Mouse (Mus musculus): Measurements from ENCODE around the gene Nell2. TPM values are rescaled to one million over a fixed set of nuclear protein-coding genes. Genes with fewer than 3 reads are reported as not detected.
"Not testable (repeated sequence)": the region's sequence is repeated elsewhere in the genome, so short reads cannot be mapped to it uniquely, and the experiment has no call there.

Gene Nell2
- polyA plus RNA-seq, 1 experiment = 0.62 TPM

- H3K79me3 ChIP-seq (ENCODE audit: low read depth) = no peaks in the 10 kb centered on the region
- no peaks in the 10 kb centered on the region for H3K79me2 ChIP-seq (ENCODE audit: control insufficient read depth, insufficient read depth)
- H3K27me3 ChIP-seq (ENCODE audit: control insufficient read depth, insufficient read depth, insufficient read length) = no peaks in the 10 kb centered on the region
- no peak overlapping the region for H3K4me3 ChIP-seq (ENCODE audit: insufficient read depth, poor library complexity, severe bottlenecking)
- H3ac ChIP-seq (ENCODE audit: control insufficient read depth, insufficient read length, low read depth) = no peak overlapping the region
- no peaks in the 10 kb centered on the region for H3K36me3 ChIP-seq (ENCODE audit: control insufficient read depth, insufficient read depth)
- TF ChIP-seq CTCF (IDR thresholded peaks at IDR 0.05; ENCODE audit: control insufficient read depth, insufficient read depth, insufficient read length) = no peak
- no peak for TF ChIP-seq MYOG (IDR thresholded peaks at IDR 0.05; ENCODE audit: control insufficient read depth, extremely low read depth, insufficient read length)
- no peak for TF ChIP-seq MYOD1 (IDR thresholded peaks at IDR 0.05; ENCODE audit: control insufficient read depth, insufficient read length, low read depth)
- TF ChIP-seq USF1 (IDR thresholded peaks at IDR 0.05; ENCODE audit: low read depth) = no peak
- no peak for TF ChIP-seq MAX (IDR thresholded peaks at IDR 0.05)
- no peak for TF ChIP-seq CEBPB (IDR thresholded peaks at IDR 0.05; ENCODE audit: low read depth)
- TF ChIP-seq FOSL1 (IDR thresholded peaks at IDR 0.05; ENCODE audit: insufficient read depth, low read length, poor library complexity, severe bottlenecking) = no peak
These were observed 284.5 kb downstream of the Nell2 start for GRCm38 (mm10) chr15:95243876-95244275.

GRCm38 (mm10) chr15:95241161-95241560, 287.2 kb downstream of the Nell2 start:
- Histone ChIP-seq H3K79me3 (ENCODE audit: low read depth) (no peaks in the 10 kb centered on the region), H3ac (ENCODE audit: control insufficient read depth, insufficient read length, low read depth) (no peak overlapping the region), H3K4me3 (ENCODE audit: insufficient read depth, poor library complexity, severe bottlenecking) (no peak overlapping the region), H3K36me3 (ENCODE audit: control insufficient read depth, insufficient read depth) (no peaks in the 10 kb centered on the region), H3K27me3 (ENCODE audit: control insufficient read depth, insufficient read depth, insufficient read length) (no peaks in the 10 kb centered on the region), H3K79me2 (ENCODE audit: control insufficient read depth, insufficient read depth) (no peaks in the 10 kb centered on the region)
- TF ChIP-seq MYOD1 (IDR thresholded peaks at IDR 0.05; ENCODE audit: control insufficient read depth, insufficient read length, low read depth) (no peak), CEBPB (IDR thresholded peaks at IDR 0.05; ENCODE audit: low read depth) (no peak), USF1 (IDR thresholded peaks at IDR 0.05; ENCODE audit: low read depth) (no peak), CTCF (IDR thresholded peaks at IDR 0.05; ENCODE audit: control insufficient read depth, insufficient read depth, insufficient read length) (no peak), MAX (IDR thresholded peaks at IDR 0.05) (no peak), FOSL1 (IDR thresholded peaks at IDR 0.05; ENCODE audit: insufficient read depth, low read length, poor library complexity, severe bottlenecking) (no peak), MYOG (IDR thresholded peaks at IDR 0.05; ENCODE audit: control insufficient read depth, extremely low read depth, insufficient read length) (no peak)

DNA sequence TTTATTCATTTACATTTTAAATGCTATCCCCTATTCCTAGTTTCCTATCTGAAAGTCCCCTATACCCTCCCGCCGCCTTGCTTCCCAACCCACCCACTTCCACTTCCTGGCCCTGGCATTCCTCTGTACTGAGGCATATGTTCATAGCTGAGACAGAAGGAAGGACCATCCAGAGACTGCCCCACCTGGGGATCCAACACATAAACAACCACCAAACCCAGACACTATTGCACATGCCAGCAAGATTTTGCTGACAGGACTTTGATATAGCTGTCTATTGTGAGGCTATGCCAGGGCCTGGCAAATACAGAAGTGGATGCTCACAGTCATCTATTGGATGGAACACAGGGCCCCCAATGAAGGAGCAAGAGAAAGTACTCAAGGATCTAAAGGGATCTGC, 291.3 kb downstream of the Nell2 start:
- H3K79me2 ChIP-seq (ENCODE audit: control insufficient read depth, insufficient read depth); H3K27me3 ChIP-seq (ENCODE audit: control insufficient read depth, insufficient read depth, insufficient read length); H3K79me3 ChIP-seq (ENCODE audit: low read depth); H3ac ChIP-seq (ENCODE audit: control insufficient read depth, insufficient read length, low read depth); H3K4me3 ChIP-seq (ENCODE audit: insufficient read depth, poor library complexity, severe bottlenecking); H3K36me3 ChIP-seq (ENCODE audit: control insufficient read depth, insufficient read depth): not testable (repeated sequence)

DNA sequence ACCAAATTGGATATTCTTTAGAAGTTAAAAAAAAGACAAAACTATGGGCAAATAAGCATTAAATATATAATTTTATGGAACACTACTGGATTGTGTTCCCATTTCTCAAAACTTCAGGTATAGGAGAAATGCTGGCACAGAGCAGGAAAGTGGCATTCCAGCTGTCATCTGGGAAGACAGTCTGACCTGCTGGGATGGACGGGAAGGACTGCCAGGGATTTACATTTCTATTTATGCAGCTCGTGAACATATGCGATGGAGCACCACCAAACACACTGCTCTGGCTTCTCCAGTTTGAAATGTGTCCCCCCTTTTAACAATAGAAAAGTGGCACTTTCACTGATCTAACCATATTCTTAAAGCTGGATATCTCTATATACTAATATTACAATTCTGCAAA, 291.9 kb downstream of the Nell2 start:
- Histone ChIP-seq H3K4me3 (ENCODE audit: insufficient read depth, poor library complexity, severe bottlenecking) (no peak overlapping the region), H3K36me3 (ENCODE audit: control insufficient read depth, insufficient read depth) (no peaks in the 10 kb centered on the region), H3K79me3 (ENCODE audit: low read depth) (no peaks in the 10 kb centered on the region), H3K27me3 (ENCODE audit: control insufficient read depth, insufficient read depth, insufficient read length) (peaks cover 4% of the 10 kb centered on the region), H3ac (ENCODE audit: control insufficient read depth, insufficient read length, low read depth) (no peak overlapping the region), H3K79me2 (ENCODE audit: control insufficient read depth, insufficient read depth) (no peaks in the 10 kb centered on the region)
- no peak for TF ChIP-seq CTCF (IDR thresholded peaks at IDR 0.05; ENCODE audit: control insufficient read depth, insufficient read depth, insufficient read length)
- no peak for TF ChIP-seq USF1 (IDR thresholded peaks at IDR 0.05; ENCODE audit: low read depth)
- TF ChIP-seq MYOG (IDR thresholded peaks at IDR 0.05; ENCODE audit: control insufficient read depth, extremely low read depth, insufficient read length) = no peak

DNA sequence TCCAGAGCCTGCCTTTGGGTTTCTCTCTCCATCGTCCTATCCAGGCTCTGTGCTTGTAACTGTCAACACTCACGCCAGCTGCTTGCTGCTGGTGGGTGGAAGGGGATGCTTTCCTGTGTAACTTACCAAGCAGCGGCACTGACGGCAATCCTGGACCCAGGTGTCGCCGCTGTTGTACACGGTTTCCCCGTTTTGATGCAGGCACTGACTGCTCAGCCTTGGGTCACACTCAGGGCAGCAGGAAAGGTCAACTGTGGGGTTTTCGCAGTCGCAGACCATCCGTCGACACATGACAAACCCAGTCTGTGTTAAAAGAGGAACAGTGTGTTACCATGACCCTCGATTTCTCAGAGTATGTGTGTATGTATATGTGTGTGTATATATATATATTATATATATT, 297.2 kb downstream of the Nell2 start:
- TF ChIP-seq FOSL1 (IDR thresholded peaks at IDR 0.05; ENCODE audit: insufficient read depth, low read length, poor library complexity, severe bottlenecking) = no peak
- no peak for TF ChIP-seq MYOD1 (IDR thresholded peaks at IDR 0.05; ENCODE audit: control insufficient read depth, insufficient read length, low read depth)
- no peak for TF ChIP-seq CEBPB (IDR thresholded peaks at IDR 0.05; ENCODE audit: low read depth)
- no peak for TF ChIP-seq CTCF (IDR thresholded peaks at IDR 0.05; ENCODE audit: control insufficient read depth, insufficient read depth, insufficient read length)
- TF ChIP-seq MYOG (IDR thresholded peaks at IDR 0.05; ENCODE audit: control insufficient read depth, extremely low read depth, insufficient read length) = no peak
- TF ChIP-seq MAX (IDR thresholded peaks at IDR 0.05) = no peak
- no peak for TF ChIP-seq USF1 (IDR thresholded peaks at IDR 0.05; ENCODE audit: low read depth)
- no peaks in the 10 kb centered on the region for H3K36me3 ChIP-seq (ENCODE audit: control insufficient read depth, insufficient read depth)

GRCm38 (mm10) chr15:95216640-95217365, 311.6 kb downstream of the Nell2 start:
- no peak overlapping the region for H3ac ChIP-seq (ENCODE audit: control insufficient read depth, insufficient read length, low read depth)
- H3K27me3 ChIP-seq (ENCODE audit: control insufficient read depth, insufficient read depth, insufficient read length) = no peaks in the 10 kb centered on the region
- H3K79me2 ChIP-seq (ENCODE audit: control insufficient read depth, insufficient read depth) = no peaks in the 10 kb centered on the region
- TF ChIP-seq MAX (IDR thresholded peaks at IDR 0.05) (no peak), MYOD1 (IDR thresholded peaks at IDR 0.05; ENCODE audit: control insufficient read depth, insufficient read length, low read depth) (no peak), USF1 (IDR thresholded peaks at IDR 0.05; ENCODE audit: low read depth) (no peak), MYOG (IDR thresholded peaks at IDR 0.05; ENCODE audit: control insufficient read depth, extremely low read depth, insufficient read length) (no peak), CTCF (IDR thresholded peaks at IDR 0.05; ENCODE audit: control insufficient read depth, insufficient read depth, insufficient read length) (no peak), FOSL1 (IDR thresholded peaks at IDR 0.05; ENCODE audit: insufficient read depth, low read length, poor library complexity, severe bottlenecking) (no peak), CEBPB (IDR thresholded peaks at IDR 0.05; ENCODE audit: low read depth) (no peak)
- H3K4me3 ChIP-seq (ENCODE audit: insufficient read depth, poor library complexity, severe bottlenecking) = no peak overlapping the region
- no peaks in the 10 kb centered on the region for H3K36me3 ChIP-seq (ENCODE audit: control insufficient read depth, insufficient read depth)
- H3K79me3 ChIP-seq (ENCODE audit: low read depth) = no peaks in the 10 kb centered on the region

More for the DNA sequence above, 297.2 kb downstream of the Nell2 start:
- Histone ChIP-seq H3K27me3 (ENCODE audit: control insufficient read depth, insufficient read depth, insufficient read length) (peaks cover 4% of the 10 kb centered on the region), H3K79me2 (ENCODE audit: control insufficient read depth, insufficient read depth) (no peaks in the 10 kb centered on the region), H3K4me3 (ENCODE audit: insufficient read depth, poor library complexity, severe bottlenecking) (no peak overlapping the region), H3ac (ENCODE audit: control insufficient read depth, insufficient read length, low read depth) (no peak overlapping the region), H3K79me3 (ENCODE audit: low read depth) (no peaks in the 10 kb centered on the region)
